Mouse (Mus musculus) neural tube, embryonic 15.5 days (tissue): ENCODE measurements at regions not wholly inside any gene's neighbourhood (a gene's known extent, or its start where the extent isn't known, plus 50 kb on each side); places are given as distances from the start of the nearest gene placed in this dataset.
A peak's percentile ranks its signal among the peaks of the same experiment; 100 is the strongest.

Experiments used
- ATAC-seq: fragments of 200-750 bp; cut with Nextera tagmentation; 2 replicates; pipeline ENCODE4 v1.8.0; 2017; ENCODE audit warnings: mild to moderate bottlenecking, moderate TSS enrichment, moderate library complexity; ENCODE audit not compliant: low FRiP score
- H3K27ac ChIP-seq: fragments of 300-500 bp; sonication (generic); replicated peaks from 2 replicates; pipeline ENCODE4 v1.5.1; 2015; ENCODE audit warnings: mild to moderate bottlenecking, inconsistent platforms
- H3K27me3 ChIP-seq: fragments of 300-500 bp; sonication (generic); replicated peaks from 2 replicates; pipeline ENCODE4 v1.6.1; 2015; ENCODE audit warnings: inconsistent platforms
- H3K36me3 ChIP-seq: fragments of 300-500 bp; sonication (generic); 2 replicates; pipeline ENCODE4 v1.6.1; 2015; ENCODE audit warnings: inconsistent platforms
- H3K4me1 ChIP-seq: fragments of 300-500 bp; sonication (generic); 2 replicates; pipeline ENCODE4 v1.6.1; 2015; ENCODE audit warnings: inconsistent platforms
- H3K4me2 ChIP-seq: fragments of 300-500 bp; sonication (generic); 2 replicates; pipeline ENCODE4 v1.6.1; 2015; ENCODE audit warnings: inconsistent platforms, mild to moderate bottlenecking, moderate library complexity
- H3K4me3 ChIP-seq: fragments of 300-500 bp; sonication (generic); replicated peaks from 2 replicates; pipeline ENCODE4 v1.5.1; 2015; ENCODE audit warnings: mild to moderate bottlenecking, inconsistent platforms
- H3K9ac ChIP-seq: fragments of 300-500 bp; sonication (generic); replicated peaks from 2 replicates; pipeline ENCODE4 v1.6.1; 2015; ENCODE audit warnings: mild to moderate bottlenecking, inconsistent platforms
- H3K9me3 ChIP-seq: fragments of 300-500 bp; sonication (generic); replicated peaks from 2 replicates; pipeline ENCODE4 v1.6.1; 2016; ENCODE audit warnings: inconsistent platforms
- WGBS: fragments of 180-500 bp; shearing (Covaris S2); methylation state at CpG from one replicate; pipeline ENCODE4 v1.1.7; 2015; ENCODE audit warnings: mixed read lengths; 5-methylcytosine and 5-hydroxymethylcytosine counted together

DNA sequence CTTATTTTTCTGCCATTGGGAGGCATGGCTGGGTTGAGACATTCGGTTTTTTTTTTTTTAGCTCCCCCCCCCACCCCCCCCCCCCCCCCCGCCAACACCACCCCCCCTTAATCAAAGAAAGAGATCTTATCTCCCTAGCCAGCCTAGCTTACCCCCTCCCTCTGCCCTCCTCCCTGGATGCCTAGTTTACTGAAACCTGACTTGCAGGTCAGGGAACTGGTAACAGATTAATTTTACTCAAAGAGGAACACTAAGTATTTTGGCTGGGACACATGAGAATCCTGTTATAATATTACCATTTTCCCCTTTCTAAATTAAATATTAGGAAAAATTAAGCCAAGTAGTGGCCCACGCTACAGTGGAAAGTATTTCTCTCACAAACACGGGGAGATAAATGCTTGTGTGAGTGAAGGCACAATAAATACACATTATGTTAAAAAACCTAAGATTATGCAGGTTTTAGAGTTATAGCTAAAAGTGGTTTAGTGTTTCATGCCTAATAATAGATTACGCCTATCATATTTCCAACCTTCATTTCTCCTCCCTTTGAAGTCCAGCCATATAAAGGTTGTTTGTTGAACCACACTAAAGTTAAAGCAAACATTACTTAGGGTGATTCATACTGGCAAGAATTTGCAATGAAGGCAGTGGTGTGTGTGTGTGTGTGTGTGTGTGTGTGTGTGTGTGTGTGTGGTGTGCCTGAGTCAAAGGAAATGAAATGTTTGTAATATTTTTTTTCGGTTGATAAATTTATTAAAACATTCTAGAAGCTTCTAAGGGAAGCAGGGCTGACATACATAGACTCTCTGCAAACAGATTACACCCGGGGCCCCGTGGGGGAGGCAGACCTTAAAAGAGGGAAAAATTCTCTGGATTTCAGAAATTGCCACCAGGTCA is 76.0 kb upstream of the Arid5b start:
- H3K27me3 ChIP-seq: no peaks in the 10 kb centered on the region
- H3K36me3 ChIP-seq: no peaks in the 10 kb centered on the region
- no peak overlapping the region for H3K9ac ChIP-seq
- no peak overlapping the region for H3K4me2 ChIP-seq
- no peaks in the 10 kb centered on the region for H3K9me3 ChIP-seq
- H3K4me1 ChIP-seq: peaks cover 20% of the 10 kb centered on the region
- H3K27ac ChIP-seq: no peak overlapping the region
- no peak for ATAC-seq
- WGBS: 47% methylated on average over 7 of the region's 8 CpGs
- H3K4me3 ChIP-seq: no peak overlapping the region

DNA sequence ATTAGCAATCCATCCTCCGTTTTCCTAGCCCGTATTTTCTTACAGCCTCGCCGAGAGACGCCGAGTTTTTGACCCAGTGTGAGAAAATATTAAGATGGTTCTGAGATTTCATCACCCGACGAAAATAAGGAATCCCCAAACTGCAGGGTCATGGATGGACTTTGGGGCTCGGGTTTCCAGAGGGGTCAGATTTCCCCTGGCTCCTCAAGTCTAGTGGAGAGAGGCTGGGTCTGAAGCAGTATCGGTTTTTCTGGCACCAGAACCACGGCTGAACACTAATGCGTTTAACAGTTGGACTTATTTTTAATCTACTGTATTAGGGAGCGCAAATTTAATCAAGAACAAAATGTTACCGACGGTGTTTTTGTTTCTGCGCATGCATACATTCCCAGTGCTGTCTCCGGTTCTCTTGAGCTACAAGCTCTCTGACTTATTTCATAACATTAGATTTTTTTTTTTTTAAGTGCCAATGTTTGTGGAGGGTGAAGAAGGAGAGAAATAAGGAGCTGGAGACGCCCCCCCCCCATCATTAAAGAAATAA is 75.2 kb upstream of the Arid5b start:
- H3K9ac ChIP-seq: no peak overlapping the region
- H3K36me3 ChIP-seq: no peaks in the 10 kb centered on the region
- ATAC-seq: no peak
- no peak overlapping the region for H3K27ac ChIP-seq
- no peak overlapping the region for H3K4me3 ChIP-seq
- no peaks in the 10 kb centered on the region for H3K27me3 ChIP-seq
- no peaks in the 10 kb centered on the region for H3K9me3 ChIP-seq
- peaks cover 20% of the 10 kb centered on the region for H3K4me1 ChIP-seq
- WGBS: 72% methylated on average over 18 of the region's 18 CpGs
- peak overlapping the region; percentile 17; the same call in 1 of the 2 replicates for H3K4me2 ChIP-seq

DNA sequence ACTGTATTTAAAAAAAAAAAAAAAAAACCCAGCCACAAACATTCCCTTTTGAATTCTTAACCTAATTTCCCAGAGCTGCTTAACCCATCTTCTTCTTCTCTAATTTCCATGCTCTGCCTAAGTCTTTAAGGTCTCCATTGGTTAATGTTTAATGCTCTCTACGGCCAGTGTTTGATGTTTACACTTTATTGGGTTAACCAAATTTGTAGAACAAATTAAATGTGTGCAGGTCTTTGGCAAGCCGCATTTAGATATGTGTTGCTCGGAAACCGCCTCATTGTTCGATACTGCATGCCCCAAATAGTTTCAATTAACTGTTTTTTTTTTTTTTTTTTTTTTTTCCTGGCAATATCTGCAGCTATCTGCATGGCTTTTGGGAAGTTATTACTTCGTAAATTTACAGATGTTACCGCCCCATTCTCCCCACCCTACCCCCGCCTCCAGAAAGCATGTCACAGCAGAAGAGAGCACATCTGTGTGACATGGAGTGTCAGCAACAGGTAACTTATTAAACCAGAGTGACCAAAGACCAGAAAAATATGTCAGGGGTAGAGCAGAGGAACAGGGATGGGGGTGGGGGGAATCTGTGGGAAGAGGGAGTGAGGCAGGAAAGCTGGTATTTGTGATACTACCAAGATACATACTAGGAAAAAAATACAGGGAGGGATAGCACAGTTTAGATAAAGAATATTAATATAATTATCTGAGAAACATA is 73.5 kb upstream of the Arid5b start:
- no peak overlapping the region for H3K9ac ChIP-seq
- no peaks in the 10 kb centered on the region for H3K9me3 ChIP-seq
- H3K4me3 ChIP-seq: no peak overlapping the region
- H3K4me2 ChIP-seq: no peak overlapping the region
- H3K27me3 ChIP-seq: no peaks in the 10 kb centered on the region
- no peak overlapping the region for H3K27ac ChIP-seq
- WGBS: 47% methylated on average over 8 of the region's 8 CpGs
- ATAC-seq: no peak
- peaks cover 19% of the 10 kb centered on the region for H3K4me1 ChIP-seq
- H3K36me3 ChIP-seq: no peaks in the 10 kb centered on the region

DNA sequence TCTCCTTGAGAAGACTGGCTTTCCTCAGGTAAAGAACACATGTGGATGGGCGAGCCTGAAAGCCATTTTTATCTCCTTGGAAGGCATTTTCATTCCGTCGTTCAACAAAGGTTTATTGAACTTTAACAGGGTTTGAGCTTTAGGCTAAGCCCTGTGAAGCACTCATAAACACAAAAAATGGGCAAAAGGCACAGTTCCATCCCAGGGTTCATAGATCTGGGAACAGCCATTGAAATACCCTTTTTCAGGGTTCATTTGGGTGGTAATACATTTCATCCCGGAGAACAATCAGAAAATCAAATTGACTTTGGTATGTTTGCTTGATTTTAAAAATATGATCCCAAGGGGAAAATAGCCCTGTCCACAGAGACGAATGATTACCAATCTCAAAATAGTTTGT is 72.9 kb upstream of the Arid5b start:
- Histone ChIP-seq H3K4me1 (peaks cover 16% of the 10 kb centered on the region), H3K9ac (no peak overlapping the region), H3K4me2 (no peak overlapping the region), H3K27ac (no peak overlapping the region), H3K36me3 (no peaks in the 10 kb centered on the region), H3K27me3 (no peaks in the 10 kb centered on the region), H3K4me3 (no peak overlapping the region), H3K9me3 (no peaks in the 10 kb centered on the region)
- WGBS: 71% methylated on average over 5 of the region's 5 CpGs
- no peak for ATAC-seq

DNA sequence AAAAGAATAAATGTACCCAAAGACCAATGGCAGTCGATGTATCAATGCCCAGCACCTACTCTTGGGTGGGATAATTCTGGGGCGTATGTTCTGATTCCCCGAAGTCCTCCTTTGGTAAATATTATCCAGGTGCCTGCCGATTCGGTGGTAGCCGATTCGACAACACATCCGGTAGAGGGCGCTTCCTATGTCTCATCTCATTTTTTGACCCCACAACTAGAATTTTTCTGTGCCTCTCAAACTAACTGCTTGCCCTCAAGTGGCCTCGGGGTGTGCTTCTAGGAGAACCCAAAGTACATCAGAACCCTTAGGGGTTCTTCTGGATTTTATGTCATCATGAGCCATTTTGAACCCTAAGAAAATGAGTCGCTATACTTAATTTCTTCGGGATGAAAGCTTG is 72.3 kb upstream of the Arid5b start:
- H3K4me3 ChIP-seq: no peak overlapping the region
- H3K4me2 ChIP-seq: no peak overlapping the region
- ATAC-seq: no peak
- H3K4me1 ChIP-seq: peaks cover 11% of the 10 kb centered on the region
- H3K9me3 ChIP-seq: no peaks in the 10 kb centered on the region
- H3K27me3 ChIP-seq: no peaks in the 10 kb centered on the region
- no peaks in the 10 kb centered on the region for H3K36me3 ChIP-seq
- no peak overlapping the region for H3K27ac ChIP-seq
- H3K9ac ChIP-seq: no peak overlapping the region
- WGBS: 93% methylated on average over 12 of the region's 12 CpGs

DNA sequence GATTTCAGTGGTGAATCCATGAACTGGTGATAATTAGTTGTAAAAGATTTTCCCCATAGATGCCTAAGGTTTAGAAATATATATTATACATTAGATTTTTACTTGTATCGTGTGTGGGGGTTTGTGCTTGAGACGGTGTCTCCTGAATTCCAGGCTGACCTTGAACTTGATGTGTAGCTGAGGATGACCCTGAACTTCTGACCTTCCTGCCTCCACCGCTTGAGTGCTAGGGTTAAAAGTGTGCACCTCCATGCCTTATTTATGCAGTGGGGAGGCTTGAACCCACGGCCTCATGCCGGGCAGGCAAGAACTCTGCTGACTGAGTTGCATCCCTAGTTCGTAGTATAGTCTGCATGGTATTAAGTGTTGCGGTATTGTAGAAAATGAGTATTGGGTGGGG is 69.3 kb upstream of the Arid5b start:
- H3K4me2 ChIP-seq: no peak overlapping the region
- H3K4me3 ChIP-seq: no peak overlapping the region
- H3K9ac ChIP-seq: no peak overlapping the region
- ATAC-seq: no peak
- WGBS: 91% methylated on average over 7 of the region's 7 CpGs
- H3K9me3 ChIP-seq: peaks cover 3% of the 10 kb centered on the region; the same call in 1 of the 2 replicates
- H3K27ac ChIP-seq: no peak overlapping the region
- 0 out of 2 replicates have a peak, but pooled peaks cover 5% of the 10 kb centered on the region for H3K4me1 ChIP-seq
- H3K36me3 ChIP-seq: no peaks in the 10 kb centered on the region
- no peaks in the 10 kb centered on the region for H3K27me3 ChIP-seq

DNA sequence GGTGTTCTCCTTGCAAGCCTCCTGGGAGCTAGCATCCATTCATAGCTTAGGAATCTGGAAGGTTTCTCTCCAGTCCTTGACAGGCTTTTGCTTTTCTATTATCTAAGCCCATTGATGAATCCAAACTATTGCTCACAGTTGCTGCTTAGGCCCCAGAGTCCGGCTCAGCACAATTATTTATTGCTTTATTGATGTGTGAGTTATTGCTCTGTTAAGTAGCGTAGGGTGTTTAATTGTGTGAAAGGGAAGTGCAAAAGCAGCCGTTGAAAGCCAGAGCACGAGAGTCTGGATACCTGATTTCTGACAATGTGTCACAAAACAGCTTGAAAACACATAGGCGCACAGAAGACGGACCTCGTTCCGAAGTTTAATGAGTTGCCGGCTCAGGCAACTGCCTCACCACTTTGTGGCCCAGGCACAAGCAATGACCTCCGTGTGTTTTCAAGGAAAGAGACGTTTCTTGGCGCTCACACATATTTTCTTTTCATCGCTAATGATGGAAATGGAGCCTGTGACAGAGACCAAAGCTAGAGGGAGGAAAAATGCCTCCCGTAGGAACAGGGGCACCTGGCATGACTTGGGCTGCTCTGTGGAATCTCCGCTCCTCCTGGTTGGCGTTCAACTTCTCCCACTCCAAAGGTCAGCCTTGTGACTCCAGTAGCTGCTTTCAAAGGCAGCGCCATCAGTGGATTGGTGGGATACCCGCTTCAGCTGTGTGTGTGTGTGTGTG is 66.6 kb upstream of the Arid5b start:
- H3K4me1 ChIP-seq: 0 out of 2 replicates have a peak, but pooled peaks cover 3% of the 10 kb centered on the region
- peaks cover 11% of the 10 kb centered on the region; the same call in 1 of the 2 replicates for H3K9me3 ChIP-seq
- H3K9ac ChIP-seq: no peak overlapping the region
- no peaks in the 10 kb centered on the region for H3K36me3 ChIP-seq
- ATAC-seq: no peak
- H3K27me3 ChIP-seq: no peaks in the 10 kb centered on the region
- H3K4me2 ChIP-seq: no peak overlapping the region
- WGBS: 35% methylated on average over 18 of the region's 18 CpGs
- H3K27ac ChIP-seq: no peak overlapping the region
- H3K4me3 ChIP-seq: no peak overlapping the region

DNA sequence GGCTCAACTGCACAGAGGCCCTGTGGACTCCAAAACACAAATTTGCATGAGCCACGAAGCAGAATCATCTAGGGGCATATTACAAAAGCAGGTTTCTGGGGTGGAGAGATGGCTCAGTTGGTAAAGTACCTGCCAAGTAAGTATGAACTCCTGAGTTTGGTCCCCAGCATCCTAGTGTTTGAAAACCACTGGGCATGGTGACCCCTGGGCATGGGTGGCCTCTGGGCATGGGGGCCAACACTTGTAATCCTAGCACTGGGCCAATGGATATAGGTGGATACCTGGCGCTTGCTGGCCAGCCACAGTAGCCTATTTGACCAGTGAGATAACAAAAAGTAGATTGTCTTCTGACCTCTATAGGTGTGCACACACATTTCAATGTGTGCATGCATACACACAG is 65.7 kb upstream of the Arid5b start:
- Histone ChIP-seq H3K36me3 (no peaks in the 10 kb centered on the region), H3K27ac (no peak overlapping the region), H3K9me3 (peaks cover 11% of the 10 kb centered on the region; the same call in 1 of the 2 replicates), H3K4me3 (no peak overlapping the region), H3K4me2 (no peak overlapping the region), H3K9ac (no peak overlapping the region), H3K4me1 (0 out of 2 replicates have a peak, but pooled peaks cover 3% of the 10 kb centered on the region), H3K27me3 (no peaks in the 10 kb centered on the region)
- no peak for ATAC-seq
- WGBS: 92% methylated on average over 2 of the region's 2 CpGs

DNA sequence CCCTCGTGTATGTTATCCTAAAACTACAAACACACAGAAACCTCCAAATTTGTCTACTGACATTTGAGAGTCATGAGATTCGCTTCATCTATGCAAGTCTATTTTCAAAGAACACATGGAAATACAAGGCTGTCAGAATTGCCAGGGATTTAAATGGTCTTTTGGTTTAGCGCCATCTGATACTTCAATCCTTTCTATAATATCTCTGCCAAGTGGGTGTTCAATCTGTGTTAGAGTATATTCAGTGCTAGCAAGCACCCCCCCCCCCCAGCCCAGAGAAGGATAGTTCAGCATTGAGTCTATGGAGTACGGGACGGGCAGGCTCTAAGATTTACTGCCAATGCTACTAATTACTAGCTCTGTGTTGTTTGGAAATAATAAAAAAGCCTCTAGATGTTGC is 55.5 kb upstream of the Arid5b start:
- H3K4me2 ChIP-seq: no peak overlapping the region
- no peaks in the 10 kb centered on the region for H3K9me3 ChIP-seq
- 90% methylated on average over 5 of the region's 5 CpGs for WGBS
- H3K27me3 ChIP-seq: no peaks in the 10 kb centered on the region
- H3K27ac ChIP-seq: no peak overlapping the region
- no peaks in the 10 kb centered on the region for H3K4me1 ChIP-seq
- H3K36me3 ChIP-seq: no peaks in the 10 kb centered on the region
- no peak for ATAC-seq
- H3K4me3 ChIP-seq: no peak overlapping the region
- no peak overlapping the region for H3K9ac ChIP-seq
